Mouse (Mus musculus): ENCODE measurements around the gene Rarg. TPM values are rescaled to one million over a fixed set of nuclear protein-coding genes. Genes with fewer than 3 reads are reported as not detected.

The Rarg gene
- total RNA-seq, 2 experiments from 2014 or later, result 13.8 to 17.1 TPM

- DNase-seq (ENCODE audit: extremely low spot score in 1 of 2, low spot score in 2 of 2), result no peak
- no peak overlapping the region for H3K27ac ChIP-seq
- intact Hi-C loops (cut with DNase I), result no loop called here
- TF ChIP-seq CTCF (IDR thresholded peaks at IDR 0.05), result no peak
- no peak overlapping the region for H3K4me3 ChIP-seq
Observed at GRCm38 (mm10) chr15:102193652-102194051, 63.7 kb downstream of the Rarg start.

- intact Hi-C loops (cut with DNase I), result no loop called here
Observed at GRCm38 (mm10) chr15:102192820-102193386, 64.4 kb downstream of the Rarg start.

DNA sequence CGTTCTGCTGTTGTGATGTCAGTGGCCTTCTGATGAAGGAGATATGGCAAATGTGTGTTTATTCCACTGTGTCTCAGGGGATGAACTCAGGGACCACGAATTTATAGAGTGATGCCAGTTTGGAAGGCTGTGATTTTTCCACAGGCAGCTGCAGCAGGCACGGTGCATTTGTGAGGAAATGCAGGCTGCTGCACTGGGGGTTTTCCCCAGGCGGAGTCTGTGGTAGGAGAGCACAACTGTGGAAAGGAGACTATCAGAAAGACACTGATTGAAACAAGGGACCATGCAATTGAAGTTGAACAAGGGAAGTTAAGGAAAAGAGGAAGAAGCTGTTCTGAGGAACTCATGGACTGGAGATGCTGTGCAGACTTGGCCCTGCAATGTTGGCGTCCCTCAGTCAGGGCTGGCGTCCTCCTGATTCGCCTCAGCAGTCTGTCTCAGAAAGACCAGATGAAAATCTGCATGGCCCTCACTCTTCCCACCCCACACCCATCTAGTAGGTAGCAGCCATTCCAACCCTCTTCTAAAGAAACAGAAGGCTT lies 65.0 kb downstream of the Rarg start:
- TF ChIP-seq CTCF (IDR thresholded peaks at IDR 0.05), result no peak
- no peak for DNase-seq (ENCODE audit: extremely low spot score in 1 of 2, low spot score in 2 of 2)
- no peak overlapping the region for H3K27ac ChIP-seq
- no peak overlapping the region for H3K4me3 ChIP-seq
- intact Hi-C loops (cut with DNase I), result no loop called here

More at GRCm38 (mm10) chr15:102192820-102193386, 64.4 kb downstream of the Rarg start:
- no peak overlapping the region for H3K27ac ChIP-seq
- DNase-seq (ENCODE audit: extremely low spot score in 1 of 2, low spot score in 2 of 2), result no peak
- TF ChIP-seq CTCF (IDR thresholded peaks at IDR 0.05), result no peak
- no peak overlapping the region for H3K4me3 ChIP-seq

DNA sequence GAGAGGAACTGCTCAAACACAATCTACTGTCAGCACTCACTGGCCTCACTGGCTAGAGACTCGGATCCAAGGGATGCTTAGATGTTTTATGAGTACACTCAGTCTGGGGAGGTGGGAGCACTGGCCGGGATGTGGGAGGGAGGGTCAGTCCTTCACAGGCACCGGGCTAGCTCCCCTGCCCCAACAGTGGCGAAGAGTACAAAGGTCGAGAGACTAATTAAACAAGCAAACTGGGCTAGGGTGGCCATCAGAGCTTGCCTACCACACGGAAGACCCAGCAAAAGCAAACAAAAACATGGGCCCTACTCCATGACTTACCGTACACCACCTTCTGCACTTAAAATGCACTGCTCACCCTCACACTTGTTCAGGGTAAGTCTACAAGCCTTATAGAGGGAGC lies 65.6 kb downstream of the Rarg start:
- intact Hi-C loops (cut with DNase I), result no loop called here
- TF ChIP-seq CTCF (IDR thresholded peaks at IDR 0.05), result no peak
- DNase-seq (ENCODE audit: extremely low spot score in 1 of 2, low spot score in 2 of 2), result no peak
- H3K27ac ChIP-seq, result no peak overlapping the region
- no peak overlapping the region for H3K4me3 ChIP-seq

DNA sequence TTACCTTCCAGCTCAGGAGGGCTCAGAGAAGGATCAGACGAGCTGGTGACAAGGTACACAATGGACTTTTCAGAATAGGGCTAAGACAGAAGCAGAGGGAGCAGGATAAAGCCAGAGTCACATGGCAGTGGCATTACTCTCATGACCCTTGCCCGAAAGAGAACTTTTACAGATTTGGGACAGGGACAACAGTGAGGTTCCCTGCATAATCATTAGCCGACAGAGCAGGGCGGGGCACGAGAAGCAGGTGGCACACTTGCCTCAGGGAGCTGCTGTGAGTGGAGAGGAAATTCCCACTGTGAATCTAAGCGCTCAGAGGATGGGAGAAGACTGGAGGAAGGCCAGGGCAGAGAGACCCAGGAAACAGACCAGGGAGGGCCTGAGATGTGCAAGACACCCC lies 68.4 kb downstream of the Rarg start:
- intact Hi-C loops (cut with DNase I), result no loop called here
- no peak for DNase-seq (ENCODE audit: extremely low spot score in 1 of 2, low spot score in 2 of 2)
- TF ChIP-seq CTCF (IDR thresholded peaks at IDR 0.05), result no peak
- no peak overlapping the region for H3K27ac ChIP-seq
- no peak overlapping the region for H3K4me3 ChIP-seq

DNA sequence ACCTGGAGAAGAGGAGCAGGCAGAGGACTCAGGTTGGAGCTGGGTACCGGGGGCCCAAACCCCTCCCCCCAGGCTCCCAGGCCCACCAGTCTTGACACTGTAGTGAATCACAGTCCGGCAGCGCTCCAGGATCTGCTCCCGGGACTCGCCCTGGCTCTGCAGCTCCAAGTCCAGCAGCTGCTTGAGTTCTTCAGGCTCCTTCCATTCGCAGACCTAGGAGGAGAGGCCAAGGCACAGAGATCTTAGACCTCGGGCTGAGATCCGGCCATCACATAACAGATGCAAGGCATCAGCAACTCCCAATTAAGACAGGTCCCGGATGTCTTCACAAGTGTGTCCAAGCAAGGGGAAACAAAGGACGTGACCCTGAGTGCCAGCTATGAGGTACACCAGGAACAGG lies 69.2 kb downstream of the Rarg start:
- no peak for TF ChIP-seq CTCF (IDR thresholded peaks at IDR 0.05)
- DNase-seq (ENCODE audit: extremely low spot score in 1 of 2, low spot score in 2 of 2), result no peak
- Histone ChIP-seq H3K27ac (no peak overlapping the region), H3K4me3 (no peak overlapping the region)
- intact Hi-C loops (cut with DNase I), result no loop called here

- no peak for DNase-seq (ENCODE audit: extremely low spot score in 1 of 2, low spot score in 2 of 2)
- intact Hi-C loops (cut with DNase I), result no loop called here
- TF ChIP-seq CTCF (IDR thresholded peaks at IDR 0.05), result no peak
- H3K27ac ChIP-seq, result no peak overlapping the region
- H3K4me3 ChIP-seq, result no peak overlapping the region
Observed at GRCm38 (mm10) chr15:102186239-102186638, 71.1 kb downstream of the Rarg start.

Other genes starting within 250 kb of the Rarg start
- under 1 TPM; 0.33 to 0.38 TPM for gene Krt18, start 229.3 kb downstream of the Rarg start, total RNA-seq (2021)
- gene Eif4b, start 183.7 kb downstream of the Rarg start, total RNA-seq (2021), result 100 to 1,000 TPM; 163 to 167 TPM
- 10 to 100 TPM; 16.4 to 22.8 TPM for gene Tns2, start 157.1 kb downstream of the Rarg start, total RNA-seq (2021)
- 100 to 1,000 TPM; 152 TPM for gene Spryd3, start 121.3 kb downstream of the Rarg start, total RNA-seq (2021)
- gene Igfbp6, start 113.2 kb downstream of the Rarg start, total RNA-seq (2021), result 10 to 100 TPM; 57.4 to 64.8 TPM
- under 1 TPM in 1 of 2 experiments, not detected in 1; 0.26 TPM for gene Soat2, start 107.0 kb downstream of the Rarg start, total RNA-seq (2021)
- gene Zfp740, start 54.3 kb downstream of the Rarg start, total RNA-seq (2021), result 10 to 100 TPM; 69.6 to 72.4 TPM
- 10 to 100 TPM; 28.5 to 30.4 TPM for gene Csad, start 52.8 kb downstream of the Rarg start, total RNA-seq (2021)
- gene Itgb7, start 25.6 kb downstream of the Rarg start, total RNA-seq (2021), result 1 to 10 TPM in 1 of 2 experiments, under 1 TPM in 1; 0.86 to 1.3 TPM
- gene Gm9918, start 13.0 kb upstream of the Rarg start, total RNA-seq (2021), result not detected
- gene Mfsd5, start 21.9 kb upstream of the Rarg start, total RNA-seq (2021), result 10 to 100 TPM; 40.6 to 42.8 TPM
- gene Espl1, start 38.7 kb upstream of the Rarg start, total RNA-seq (2021), result 1 to 10 TPM; 1.1 to 1.5 TPM
- 100 to 1,000 TPM; 408 to 428 TPM for gene Pfdn5, start 68.6 kb upstream of the Rarg start, total RNA-seq (2021)
- gene Myg1, start 74.2 kb upstream of the Rarg start, total RNA-seq (2021), result 10 to 100 TPM; 65.1 to 67.9 TPM
- 10 to 100 TPM; 14.3 to 18.9 TPM for gene Aaas, start 93.3 kb upstream of the Rarg start, total RNA-seq (2021)
- under 1 TPM; 0.27 to 0.61 TPM for gene Sp7, start 109.7 kb upstream of the Rarg start, total RNA-seq (2021)
- gene Sp1, start 148.6 kb upstream of the Rarg start, total RNA-seq (2021), result 10 to 100 TPM; 26.8 to 27.2 TPM
- gene Amhr2, start 187.8 kb upstream of the Rarg start, total RNA-seq (2021), result 1 to 10 TPM in 1 of 2 experiments, under 1 TPM in 1; 0.98 to 3.2 TPM
- 10 to 100 TPM; 46.1 to 47.6 TPM for gene Prr13, start 201.5 kb upstream of the Rarg start, total RNA-seq (2021)
- 100 to 1,000 TPM; 497 to 500 TPM for gene Pcbp2, start 213.0 kb upstream of the Rarg start, total RNA-seq (2021)
- not detected for gene Gm10337, start 246.2 kb upstream of the Rarg start, total RNA-seq (2021)